Mouse (Mus musculus) liver, embryonic 15.5 days (tissue): Measurements from ENCODE around the gene Litaf. TPM values are rescaled to one million over a fixed set of nuclear protein-coding genes. Genes with fewer than 3 reads are reported as not detected.

Experiments used
- ATAC-seq: fragments of 200-750 bp; cut with Nextera tagmentation; 2 replicates; pipeline ENCODE4 v1.8.0; 2017; ENCODE audit warnings: moderate number of reproducible peaks, mild to moderate bottlenecking, moderate library complexity; ENCODE audit not compliant: insufficient read depth
- H3K27ac ChIP-seq: fragments of 300-500 bp; sonication (generic); replicated peaks from 2 replicates; pipeline ENCODE4 v1.5.1; 2015; ENCODE audit warnings: mild to moderate bottlenecking, inconsistent platforms
- H3K27me3 ChIP-seq: fragments of 300-500 bp; sonication (generic); 2 replicates; pipeline ENCODE4 v1.6.1; 2015; ENCODE audit warnings: mild to moderate bottlenecking, inconsistent platforms
- H3K36me3 ChIP-seq: fragments of 300-500 bp; sonication (generic); replicated peaks from 2 replicates; pipeline ENCODE4 v1.6.1; 2015; ENCODE audit warnings: moderate library complexity, mild to moderate bottlenecking, inconsistent platforms
- H3K4me1 ChIP-seq: fragments of 300-500 bp; sonication (generic); replicated peaks from 2 replicates; pipeline ENCODE4 v1.6.1; 2015; ENCODE audit warnings: inconsistent platforms
- H3K4me2 ChIP-seq: fragments of 300-500 bp; sonication (generic); 2 replicates; pipeline ENCODE4 v1.6.1; 2015; ENCODE audit warnings: moderate library complexity, mild to moderate bottlenecking, inconsistent platforms
- H3K4me3 ChIP-seq: fragments of 300-500 bp; sonication (generic); replicated peaks from 2 replicates; pipeline ENCODE4 v1.5.1; 2015; ENCODE audit warnings: mild to moderate bottlenecking, inconsistent platforms
- H3K9ac ChIP-seq: fragments of 300-500 bp; sonication (generic); 2 replicates; pipeline ENCODE4 v1.6.1; 2015; ENCODE audit warnings: moderate library complexity, mild to moderate bottlenecking, inconsistent platforms
- H3K9me3 ChIP-seq: fragments of 300-500 bp; sonication (generic); replicated peaks from 2 replicates; pipeline ENCODE4 v1.6.1; 2016; ENCODE audit warnings: inconsistent platforms
- WGBS: fragments of 180-500 bp; shearing (Covaris S2); methylation state at CpG from one replicate; pipeline ENCODE4 v1.1.7; 2015; ENCODE audit warnings: mixed read lengths; ENCODE audit not compliant: insufficient replicate concordance; 5-methylcytosine and 5-hydroxymethylcytosine counted together
- polyA plus RNA-seq: library from polyadenylated mRNA; unstranded; fragments of >200 nt; fragmentation: Nextera tagmentation; extraction: Ambion mirVana; gene quantifications from 2 replicates; pipeline ENCODE4 v1.2.1, GENCODE M21; 2015

The Litaf gene
- polyA plus RNA-seq, 1 experiment from 2014 or later = 39.3 TPM

- Histone ChIP-seq H3K27ac (no peak overlapping the region), H3K27me3 (no peaks in the 10 kb centered on the region), H3K9me3 (no peaks in the 10 kb centered on the region), H3K4me1 (no peaks in the 10 kb centered on the region), H3K4me2 (no peak overlapping the region), H3K36me3 (no peaks in the 10 kb centered on the region), H3K9ac (no peak overlapping the region), H3K4me3 (no peak overlapping the region)
- 65% methylated on average over 3 of the region's 3 CpGs for WGBS
- no peak for ATAC-seq
Measured at GRCm38 (mm10) chr16:10952881-10953280, 113.1 kb downstream of the Litaf start.

GRCm38 (mm10) chr16:10952071-10952470 is 113.9 kb downstream of the Litaf start:
- H3K4me1 ChIP-seq = no peaks in the 10 kb centered on the region
- no peaks in the 10 kb centered on the region for H3K9me3 ChIP-seq
- no peak for ATAC-seq
- H3K9ac ChIP-seq = no peak overlapping the region
- H3K4me3 ChIP-seq = no peak overlapping the region
- no peak overlapping the region for H3K4me2 ChIP-seq
- no peaks in the 10 kb centered on the region for H3K27me3 ChIP-seq
- 32% methylated on average over 2 of the region's 2 CpGs for WGBS
- H3K36me3 ChIP-seq = no peaks in the 10 kb centered on the region
- no peak overlapping the region for H3K27ac ChIP-seq

DNA sequence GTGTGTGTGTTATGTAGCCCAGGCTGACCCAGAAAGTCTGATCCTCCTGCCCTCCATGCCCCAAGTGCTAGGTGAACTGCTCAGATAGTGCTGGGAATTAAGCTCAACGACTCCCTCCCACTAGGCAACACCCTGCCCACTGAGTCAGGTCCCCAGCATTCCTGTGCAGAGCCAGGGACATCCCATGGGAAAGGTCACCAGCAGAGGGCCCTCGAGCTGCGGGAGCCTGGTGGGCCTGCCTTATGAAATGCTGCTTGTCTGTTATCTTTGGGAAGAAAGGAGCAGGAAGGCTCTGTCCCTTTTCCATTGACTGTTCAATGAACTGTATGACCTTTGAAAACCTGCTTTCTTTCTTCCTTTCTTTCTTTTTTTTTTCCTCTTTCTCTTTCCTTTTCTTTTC is 114.4 kb downstream of the Litaf start:
- 22% methylated on average over 3 of the region's 3 CpGs for WGBS
- no peak overlapping the region for H3K4me3 ChIP-seq
- no peak overlapping the region for H3K27ac ChIP-seq
- H3K4me2 ChIP-seq = no peak overlapping the region
- no peaks in the 10 kb centered on the region for H3K27me3 ChIP-seq
- H3K9ac ChIP-seq = no peak overlapping the region
- H3K9me3 ChIP-seq = no peaks in the 10 kb centered on the region
- H3K36me3 ChIP-seq = no peaks in the 10 kb centered on the region
- no peaks in the 10 kb centered on the region for H3K4me1 ChIP-seq
- no peak for ATAC-seq

- no peaks in the 10 kb centered on the region for H3K36me3 ChIP-seq
- no peaks in the 10 kb centered on the region for H3K27me3 ChIP-seq
- H3K9me3 ChIP-seq = no peaks in the 10 kb centered on the region
- no peaks in the 10 kb centered on the region for H3K4me1 ChIP-seq
- no peak overlapping the region for H3K4me2 ChIP-seq
- ATAC-seq = no peak
- 59% methylated on average over 9 of the region's 9 CpGs for WGBS
- no peak overlapping the region for H3K4me3 ChIP-seq
- H3K27ac ChIP-seq = no peak overlapping the region
- H3K9ac ChIP-seq = no peak overlapping the region
Measured at GRCm38 (mm10) chr16:10950539-10950938, 115.4 kb downstream of the Litaf start.

GRCm38 (mm10) chr16:10947724-10948123 is 118.2 kb downstream of the Litaf start:
- H3K27ac ChIP-seq = no peak overlapping the region
- H3K4me1 ChIP-seq = no peaks in the 10 kb centered on the region
- H3K9me3 ChIP-seq = no peaks in the 10 kb centered on the region
- H3K36me3 ChIP-seq = no peaks in the 10 kb centered on the region
- no peaks in the 10 kb centered on the region for H3K27me3 ChIP-seq
- H3K9ac ChIP-seq = no peak overlapping the region
- WGBS = 35% methylated on average over 3 of the region's 3 CpGs
- no peak overlapping the region for H3K4me3 ChIP-seq
- H3K4me2 ChIP-seq = no peak overlapping the region
- no peak for ATAC-seq

DNA sequence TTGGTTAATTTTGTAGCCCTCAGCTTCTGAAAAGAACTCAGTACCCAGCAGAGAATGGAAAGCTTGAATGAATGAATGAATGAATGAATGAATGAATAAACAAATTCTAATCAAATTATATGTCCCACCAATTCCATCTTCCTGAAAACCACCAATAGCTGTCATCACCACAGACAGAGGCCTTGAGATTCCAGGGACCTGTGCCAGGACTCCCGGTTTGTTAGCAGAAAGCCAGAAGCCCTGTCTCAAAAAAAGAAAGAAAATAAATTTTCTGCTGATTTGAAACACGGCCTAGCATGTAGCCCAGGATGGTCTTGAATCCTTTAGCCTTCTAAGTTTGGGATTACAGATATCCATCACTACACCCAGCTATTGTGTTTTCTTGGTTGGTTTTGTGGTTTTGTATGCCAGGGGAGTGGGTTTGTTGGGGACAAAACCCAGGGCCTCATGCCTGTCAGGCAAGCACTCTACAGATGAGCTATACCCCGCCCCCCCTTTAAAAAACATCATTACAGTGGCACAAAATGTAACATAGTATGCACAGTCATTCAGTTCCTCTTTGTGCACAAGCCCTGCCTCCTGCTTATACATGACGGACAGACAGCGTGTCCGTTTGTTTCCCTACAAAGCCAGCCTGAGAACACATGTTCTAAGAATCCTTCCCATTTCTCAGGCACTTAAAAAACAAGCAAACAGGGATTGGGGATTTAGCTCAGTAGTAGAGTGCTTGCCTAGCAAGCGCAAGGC is 120.4 kb downstream of the Litaf start:
- H3K27me3 ChIP-seq = no peaks in the 10 kb centered on the region
- ATAC-seq = no peak
- H3K4me1 ChIP-seq = no peaks in the 10 kb centered on the region
- H3K4me3 ChIP-seq = no peak overlapping the region
- WGBS = 40% methylated on average over 7 of the region's 7 CpGs
- H3K9ac ChIP-seq = no peak overlapping the region
- no peak overlapping the region for H3K4me2 ChIP-seq
- no peaks in the 10 kb centered on the region for H3K9me3 ChIP-seq
- no peak overlapping the region for H3K27ac ChIP-seq
- H3K36me3 ChIP-seq = no peaks in the 10 kb centered on the region

- Histone ChIP-seq H3K36me3 (no peaks in the 10 kb centered on the region), H3K4me2 (no peak overlapping the region), H3K4me1 (no peaks in the 10 kb centered on the region), H3K4me3 (no peak overlapping the region), H3K9me3 (no peaks in the 10 kb centered on the region), H3K27ac (no peak overlapping the region), H3K9ac (no peak overlapping the region), H3K27me3 (no peaks in the 10 kb centered on the region)
- no peak for ATAC-seq
- 55% methylated on average over 7 of the region's 7 CpGs for WGBS
Measured at GRCm38 (mm10) chr16:10944545-10944944, 121.4 kb downstream of the Litaf start.

- ATAC-seq = no peak
- Histone ChIP-seq H3K9me3 (no peaks in the 10 kb centered on the region), H3K27me3 (no peaks in the 10 kb centered on the region), H3K4me2 (no peak overlapping the region), H3K4me1 (no peaks in the 10 kb centered on the region), H3K9ac (no peak overlapping the region), H3K4me3 (no peak overlapping the region), H3K27ac (no peak overlapping the region), H3K36me3 (no peaks in the 10 kb centered on the region)
- 39% methylated on average over 5 of the region's 5 CpGs for WGBS
Measured at GRCm38 (mm10) chr16:10943257-10943656, 122.7 kb downstream of the Litaf start.

- Histone ChIP-seq H3K4me1 (no peaks in the 10 kb centered on the region; the same call in 1 of the 2 replicates), H3K9ac (no peak overlapping the region), H3K36me3 (no peaks in the 10 kb centered on the region), H3K27ac (no peak overlapping the region), H3K9me3 (no peaks in the 10 kb centered on the region), H3K27me3 (no peaks in the 10 kb centered on the region), H3K4me3 (no peak overlapping the region), H3K4me2 (no peak overlapping the region)
- WGBS = 63% methylated on average over 2 of the region's 2 CpGs
- no peak for ATAC-seq
Measured at GRCm38 (mm10) chr16:10940661-10941060, 125.3 kb downstream of the Litaf start.

GRCm38 (mm10) chr16:10939932-10940331 is 126.0 kb downstream of the Litaf start:
- H3K9ac ChIP-seq = no peak overlapping the region
- no peak overlapping the region for H3K27ac ChIP-seq
- no peak overlapping the region for H3K4me3 ChIP-seq
- no peaks in the 10 kb centered on the region for H3K36me3 ChIP-seq
- H3K27me3 ChIP-seq = no peaks in the 10 kb centered on the region
- ATAC-seq = no peak; the same call in 1 of the 2 replicates
- no peak overlapping the region for H3K4me2 ChIP-seq
- no peaks in the 10 kb centered on the region; the same call in 1 of the 2 replicates for H3K4me1 ChIP-seq
- 69% methylated on average over 4 of the region's 4 CpGs for WGBS
- no peaks in the 10 kb centered on the region for H3K9me3 ChIP-seq

GRCm38 (mm10) chr16:10937497-10937896 is 128.5 kb downstream of the Litaf start:
- Histone ChIP-seq H3K9ac (no peak overlapping the region), H3K27ac (no peak overlapping the region), H3K4me3 (no peak overlapping the region), H3K36me3 (no peaks in the 10 kb centered on the region), H3K9me3 (no peaks in the 10 kb centered on the region), H3K27me3 (no peaks in the 10 kb centered on the region), H3K4me1 (no peaks in the 10 kb centered on the region; the same call in 1 of the 2 replicates), H3K4me2 (no peak overlapping the region)
- ATAC-seq = no peak
- 57% methylated on average over 11 of the region's 11 CpGs for WGBS
